In genomic region chr7:49635971-49636370, GRCm38 (mm10) we compare ENCODE assay signal across 18 mouse cellular contexts. TPM values are rescaled to one million over a fixed set of nuclear protein-coding genes. Genes with fewer than 3 reads are reported as not detected.
DNase-seq lines count a peak whose midpoint lies in the region; ATAC-seq and TF ChIP-seq lines count a peak whose summit lies in the region.
"Had no signal": no experiment of that assay in that cellular context is flagged by ENCODE, and none has a peak within 500 bp of the region (broad histone marks: within the 10 kb centered on the region; RNA-seq: fewer than 3 reads in every experiment).

No protein-coding gene starts in this region.

- no peak overlapping the region for H3K4me2 ChIP-seq in lung, embryonic 14.5 days
- H3K4me2 ChIP-seq in embryonic facial prominence, embryonic 15.5 days (replicated peaks) = no peak overlapping the region
- H3K4me2 ChIP-seq in limb, embryonic 14.5 days (replicated peaks; ENCODE audit: low read depth, low read length, severe bottlenecking) = no peak overlapping the region
- no peak overlapping the region for H3K4me2 ChIP-seq in neural tube, embryonic 13.5 days
- H3K4me2 ChIP-seq: heart, embryonic 15.5 days had no signal

- H3K27me3 ChIP-seq in lung, embryonic 14.5 days (ENCODE audit: insufficient read depth, low read length) = peaks cover 98% of the 10 kb centered on the region
- peaks cover 93% of the 10 kb centered on the region for H3K27me3 ChIP-seq in embryonic facial prominence, embryonic 15.5 days
- peaks cover 97% of the 10 kb centered on the region for H3K27me3 ChIP-seq in limb, embryonic 14.5 days (ENCODE audit: control insufficient read depth, insufficient read depth, low read length)
- H3K27me3 ChIP-seq in neural tube, embryonic 13.5 days = peaks cover 100% of the 10 kb centered on the region

- no peak overlapping the region for H3K4me3 ChIP-seq in lung, embryonic 14.5 days (ENCODE audit: low read depth, low read length)
- 0 out of 2 replicates have a peak overlapping the region, but pooled peaks have one; percentile 8 for H3K4me3 ChIP-seq in embryonic facial prominence, embryonic 15.5 days (replicated peaks)
- H3K4me3 ChIP-seq in limb, embryonic 14.5 days (replicated peaks; ENCODE audit: low read length) = peak overlapping the region; percentile 14; the same call in 1 of the 2 replicates
- H3K4me3 ChIP-seq in neural tube, embryonic 13.5 days = peak overlapping the region; percentile 3; the same call in 1 of the 2 replicates
- no peak overlapping the region for H3K4me3 ChIP-seq in left cerebral cortex, adult 2 months

- no peaks in the 10 kb centered on the region for H3K9me3 ChIP-seq in lung, embryonic 14.5 days (ENCODE audit: low read depth, low read length)
- H3K9me3 ChIP-seq in embryonic facial prominence, embryonic 15.5 days (replicated peaks) = no peaks in the 10 kb centered on the region
- no peaks in the 10 kb centered on the region for H3K9me3 ChIP-seq in limb, embryonic 14.5 days (ENCODE audit: control insufficient read depth, low read length)
- H3K9me3 ChIP-seq in neural tube, embryonic 13.5 days = no peaks in the 10 kb centered on the region
- H3K9me3 ChIP-seq: heart, embryonic 15.5 days had no signal

- WGBS in lung, embryonic 14.5 days = 1% methylated on average over 22 of the region's 22 CpGs
- WGBS in embryonic facial prominence, embryonic 15.5 days = 4% methylated on average over 22 of the region's 22 CpGs
- WGBS in limb, embryonic 14.5 days = under 1% methylated on average over 17 of the region's 22 CpGs
- WGBS in neural tube, embryonic 13.5 days = 1% methylated on average over 22 of the region's 22 CpGs

- no peak overlapping the region for H3K27ac ChIP-seq in lung, embryonic 14.5 days (ENCODE audit: low read depth)
- H3K27ac ChIP-seq in embryonic facial prominence, embryonic 15.5 days (replicated peaks) = no peak overlapping the region
- H3K27ac ChIP-seq in limb, embryonic 14.5 days (replicated peaks; ENCODE audit: low read depth, low read length) = no peak overlapping the region
- no peak overlapping the region for H3K27ac ChIP-seq in neural tube, embryonic 13.5 days (replicated peaks)
- H3K27ac ChIP-seq in left cerebral cortex, adult 2 months = no peak overlapping the region
- H3K27ac ChIP-seq: heart, embryonic 15.5 days had no signal

- DNase-seq in lung, embryonic 14.5 days = peak; percentile 47
- no peak for DNase-seq in lung, postnatal 25 days (ENCODE audit: low spot score)
- DNase-seq in limb, embryonic 14.5 days (ENCODE audit: low spot score) = no peak
- DNase-seq in left cerebral cortex, adult 2 months (ENCODE audit: extremely low spot score in 1 of 2, low spot score in 2 of 2) = no peak
- no peak for DNase-seq in retina, postnatal 1 day
- DNase-seq: cerebellum, adult 9-10 months; kidney, adult 11 months had no signal

- no peak overlapping the region for H3K9ac ChIP-seq in lung, embryonic 14.5 days
- H3K9ac ChIP-seq in embryonic facial prominence, embryonic 15.5 days = no peak overlapping the region
- H3K9ac ChIP-seq in limb, embryonic 14.5 days (ENCODE audit: low read depth, low read length, severe bottlenecking) = no peak overlapping the region
- H3K9ac ChIP-seq in neural tube, embryonic 13.5 days = no peak overlapping the region
- H3K9ac ChIP-seq: heart, embryonic 15.5 days had no signal

- TF ChIP-seq POLR2A in limb, embryonic 14.5 days (IDR thresholded peaks at IDR 0.05; ENCODE audit: borderline replicate concordance, extremely low read depth, insufficient read depth, insufficient read length) = no peak

- intact Hi-C loops in left cerebral cortex, adult 2 months (cut with DNase I) = loop anchor here (2.0 to 5.0 kb wide), 2 partner anchors 41 to 275 kb away; partner anchors contain the start of gene Slc6a5

- TF ChIP-seq CTCF in lung, embryonic 14.5 days (IDR thresholded peaks at IDR 0.05; ENCODE audit: low read depth) = no peak
- TF ChIP-seq CTCF in left cerebral cortex, adult 2 months (IDR thresholded peaks at IDR 0.05) = no peak

- H3K36me3 ChIP-seq in lung, embryonic 14.5 days (ENCODE audit: insufficient read depth) = no peaks in the 10 kb centered on the region
- no peaks in the 10 kb centered on the region for H3K36me3 ChIP-seq in embryonic facial prominence, embryonic 15.5 days
- no peaks in the 10 kb centered on the region for H3K36me3 ChIP-seq in limb, embryonic 14.5 days (ENCODE audit: control insufficient read depth, insufficient read depth, low read length)
- no peaks in the 10 kb centered on the region for H3K36me3 ChIP-seq in neural tube, embryonic 13.5 days
- H3K36me3 ChIP-seq: heart, embryonic 15.5 days had no signal

- no peak for ATAC-seq in lung, embryonic 14.5 days (ENCODE audit: insufficient read depth)
- ATAC-seq in embryonic facial prominence, embryonic 15.5 days (ENCODE audit: insufficient number of reproducible peaks, low FRiP score, low TSS enrichment, low read depth) = no peak
- ATAC-seq in limb, embryonic 14.5 days (ENCODE audit: low FRiP score, low read depth) = no peak
- no peak for ATAC-seq in neural tube, embryonic 13.5 days (ENCODE audit: low read depth)
- ATAC-seq in CD4-positive, CD25-positive, alpha-beta regulatory T cell, adult 4 months = no peak

- H3K4me1 ChIP-seq in lung, embryonic 14.5 days (ENCODE audit: insufficient read depth) = no peaks in the 10 kb centered on the region; the same call in 1 of the 2 replicates
- peaks cover 47% of the 10 kb centered on the region for H3K4me1 ChIP-seq in embryonic facial prominence, embryonic 15.5 days
- H3K4me1 ChIP-seq in limb, embryonic 14.5 days (ENCODE audit: control insufficient read depth, insufficient read depth, low read length) = peaks cover 9% of the 10 kb centered on the region; the same call in 1 of the 2 replicates
- H3K4me1 ChIP-seq in neural tube, embryonic 13.5 days (replicated peaks) = peaks cover 24% of the 10 kb centered on the region

RNA-seq across cellular contexts. Expression of gene Dbx1, which starts 0.7 kb away (rescaled TPM):
- polyA plus RNA-seq in lung, embryonic 14.5 days (2014; fragmentation: Nextera tagmentation; extraction: Ambion mirVana) = not detected in 2 replicates
- polyA plus RNA-seq in embryonic facial prominence, embryonic 15.5 days (2015; fragmentation: Nextera tagmentation; extraction: Ambion mirVana) = 1.7 and 3.7 TPM in 2 replicates
- 3.4 and 4.0 TPM in 2 replicates for polyA plus RNA-seq in limb, embryonic 14.5 days (2012; rRNA removed)
- 2.2 and 4.3 TPM in 2 replicates for polyA plus RNA-seq in limb, embryonic 14.5 days (2014; fragmentation: Nextera tagmentation; extraction: Ambion mirVana)
- polyA plus RNA-seq in neural tube, embryonic 13.5 days (2015; fragmentation: Nextera tagmentation; extraction: Ambion mirVana) = 6.0 and 8.4 TPM in 2 replicates
- total RNA-seq in left cerebral cortex, adult 2 months (2021) = not detected
- polyA plus RNA-seq in CD4-positive, CD25-positive, alpha-beta regulatory T cell, adult 4 months (2017; shearing (Covaris generic)) = not detected
- total RNA-seq: gastrocnemius, adult 8-10 months; left cerebral cortex, postnatal 10 days; megakaryocyte progenitor cell, adult 5-6 weeks had no signal
- polyA plus RNA-seq: heart, embryonic 15.5 days; large intestine, adult 2 months; liver, embryonic 16.5 days; stomach, embryonic 14.5 days; urinary bladder, adult 2 months had no signal

Comparison
In these comparisons a context has a peak if more than half of its experiments do, and no peak if none do; other contexts are left out.
1. H3K4me3 ChIP-seq: peak in embryonic facial prominence, embryonic 15.5 days (single experiment), limb, embryonic 14.5 days (single experiment) and neural tube, embryonic 13.5 days (single experiment); none in lung, embryonic 14.5 days (single experiment) and left cerebral cortex, adult 2 months (single experiment).